ENCODE assay signal across 8 mouse cellular contexts in the genomic region with DNA sequence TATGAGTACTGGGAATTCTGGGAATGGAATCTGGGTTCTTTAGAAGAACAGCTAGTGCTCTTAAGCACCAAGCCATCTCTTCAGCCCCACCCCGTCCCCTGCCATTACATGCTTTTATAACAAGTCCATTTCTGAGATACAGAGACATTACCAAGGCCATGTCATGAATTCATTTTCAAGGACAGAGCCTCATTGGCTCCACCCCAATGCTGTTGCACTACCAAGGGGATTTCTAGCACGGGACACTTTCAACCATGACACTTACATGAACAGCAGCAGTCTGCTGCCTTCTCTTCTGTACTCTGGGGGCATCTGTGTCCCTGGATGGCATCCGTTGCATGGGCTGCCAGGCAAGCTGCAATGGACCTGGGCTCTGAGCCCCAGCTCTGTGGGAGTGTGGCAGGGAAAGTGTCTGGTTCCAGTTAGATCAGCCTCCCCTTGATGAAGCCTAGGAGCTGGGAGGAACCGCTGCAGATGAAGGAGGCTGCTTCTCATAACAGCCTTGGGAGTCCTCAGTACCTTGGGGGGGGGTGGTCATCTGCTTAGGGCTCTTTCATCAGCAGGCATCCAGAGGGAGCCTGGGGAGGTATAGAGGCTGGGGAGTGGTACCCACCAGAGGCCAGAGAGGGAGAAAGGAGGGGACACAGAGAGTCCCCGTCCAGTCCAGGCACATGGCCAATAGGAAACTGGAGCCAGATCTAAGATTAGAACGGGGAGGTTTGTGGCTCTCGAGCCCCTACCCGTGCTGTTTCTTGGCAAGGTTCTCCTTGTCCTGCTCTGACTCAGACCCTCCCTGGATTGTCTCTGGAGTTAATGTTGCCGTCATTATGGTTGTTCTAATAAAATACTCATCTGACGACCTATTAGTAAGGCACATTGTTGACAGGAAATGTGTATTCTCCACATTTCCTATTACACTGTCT. TPM values are rescaled to one million over a fixed set of nuclear protein-coding genes. Genes with fewer than 3 reads are reported as not detected.
DNase-seq lines count a peak whose midpoint lies in the region; ATAC-seq and TF ChIP-seq lines count a peak whose summit lies in the region.

No protein-coding gene starts in this region.

- ATAC-seq in kidney, embryonic 16.5 days (ENCODE audit: low FRiP score, low TSS enrichment), result peak; percentile 77
- no peak for ATAC-seq in kidney, embryonic 14.5 days (ENCODE audit: low FRiP score, low TSS enrichment)
- peak; percentile 56 for ATAC-seq in liver, postnatal 0 days
- no peak for ATAC-seq in inflammation-experienced regulatory T-cells, adult 6 months

- 0 out of 2 replicates have a peak overlapping the region, but pooled peaks have one; percentile 6 for H3K27ac ChIP-seq in kidney, embryonic 16.5 days (ENCODE audit: low read length)
- no peak overlapping the region for H3K27ac ChIP-seq in kidney, embryonic 14.5 days (ENCODE audit: low read depth, low read length)
- 0 out of 2 replicates have a peak overlapping the region, but pooled peaks have one; percentile 11 for H3K27ac ChIP-seq in liver, postnatal 0 days (ENCODE audit: low read depth)

- no peak overlapping the region for H3K4me2 ChIP-seq in kidney, embryonic 16.5 days (replicated peaks; ENCODE audit: low read depth, low read length)
- H3K4me2 ChIP-seq in kidney, embryonic 14.5 days (replicated peaks; ENCODE audit: low read depth, low read length), result no peak overlapping the region
- H3K4me2 ChIP-seq in liver, postnatal 0 days (ENCODE audit: low read depth, low read length), result no peak overlapping the region

- no peak overlapping the region for H3K4me3 ChIP-seq in kidney, embryonic 16.5 days (ENCODE audit: low read length)
- no peak overlapping the region for H3K4me3 ChIP-seq in kidney, embryonic 14.5 days (ENCODE audit: low read length)
- H3K4me3 ChIP-seq in liver, postnatal 0 days (ENCODE audit: low read depth, low read length), result no peak overlapping the region

- 49% methylated on average over 10 of the region's 10 CpGs for WGBS in kidney, embryonic 16.5 days
- 51% methylated on average over 10 of the region's 10 CpGs for WGBS in kidney, embryonic 14.5 days
- 40% methylated on average over 10 of the region's 10 CpGs for WGBS in liver, postnatal 0 days (ENCODE audit: insufficient replicate concordance)

- TF ChIP-seq CTCF in brain, embryonic 14.5 days (IDR thresholded peaks at IDR 0.05; ENCODE audit: borderline replicate concordance, extremely low read depth, insufficient read depth, insufficient read length), result no peak
- TF ChIP-seq CTCF in liver, postnatal 0 days (IDR thresholded peaks at IDR 0.05; ENCODE audit: low read depth), result no peak

- H3K27me3 ChIP-seq in kidney, embryonic 16.5 days (ENCODE audit: insufficient read depth, low read length), result no peaks in the 10 kb centered on the region
- H3K27me3 ChIP-seq in kidney, embryonic 14.5 days (ENCODE audit: control insufficient read depth, insufficient read depth, low read length), result no peaks in the 10 kb centered on the region
- no peaks in the 10 kb centered on the region for H3K27me3 ChIP-seq in liver, postnatal 0 days (ENCODE audit: insufficient read depth, low read length)

- TF ChIP-seq POLR2A in brain, embryonic 14.5 days (IDR thresholded peaks at IDR 0.05; ENCODE audit: borderline replicate concordance, extremely low read depth, insufficient read depth, insufficient read length, poor library complexity, severe bottlenecking), result no peak

- no peaks in the 10 kb centered on the region for H3K36me3 ChIP-seq in kidney, embryonic 16.5 days (ENCODE audit: insufficient read depth, low read length)
- no peaks in the 10 kb centered on the region for H3K36me3 ChIP-seq in kidney, embryonic 14.5 days (ENCODE audit: control insufficient read depth, insufficient read depth, low read length)
- no peaks in the 10 kb centered on the region for H3K36me3 ChIP-seq in liver, postnatal 0 days (replicated peaks; ENCODE audit: insufficient read depth, low read length)

- H3K9me3 ChIP-seq in kidney, embryonic 16.5 days (ENCODE audit: low read length), result no peaks in the 10 kb centered on the region
- no peaks in the 10 kb centered on the region for H3K9me3 ChIP-seq in kidney, embryonic 14.5 days (ENCODE audit: control insufficient read depth, low read length)
- H3K9me3 ChIP-seq in liver, postnatal 0 days (ENCODE audit: low read length), result no peaks in the 10 kb centered on the region

- peak overlapping the region; percentile 17; the same call in 1 of the 2 replicates for H3K9ac ChIP-seq in kidney, embryonic 16.5 days (replicated peaks; ENCODE audit: low read length)
- H3K9ac ChIP-seq in kidney, embryonic 14.5 days (ENCODE audit: low read depth, low read length), result no peak overlapping the region
- no peak overlapping the region for H3K9ac ChIP-seq in liver, postnatal 0 days (replicated peaks)

- H3K4me1 ChIP-seq in kidney, embryonic 16.5 days (ENCODE audit: insufficient read depth, low read length), result peaks cover 13% of the 10 kb centered on the region
- no peaks in the 10 kb centered on the region for H3K4me1 ChIP-seq in kidney, embryonic 14.5 days (ENCODE audit: control insufficient read depth, insufficient read depth, low read length)
- H3K4me1 ChIP-seq in liver, postnatal 0 days (ENCODE audit: insufficient read depth), result no peaks in the 10 kb centered on the region

- TF ChIP-seq EP300 in liver, postnatal 0 days (IDR thresholded peaks at IDR 0.05; ENCODE audit: low read depth), result no peak

- peak; percentile 40 for DNase-seq in brain, embryonic 14.5 days (ENCODE audit: low read depth)
- peak; percentile 56 to 62 for DNase-seq in heart, adult 18-20 months
- peak; percentile 20 for DNase-seq in liver, postnatal 0 days
- DNase-seq in layer of hippocampus, adult 8-10 months (ENCODE audit: low spot score in 2 of 2), result no peak
- DNase-seq in thymus, postnatal 25 days, result no peak

RNA-seq across cellular contexts. Expression of a gene that starts 52.4 kb away (rescaled TPM):
- 121 and 123 TPM in 2 replicates for polyA plus RNA-seq in kidney, embryonic 16.5 days (2015; fragmentation: Nextera tagmentation; extraction: Ambion mirVana)
- 132 and 157 TPM in 2 replicates for polyA plus RNA-seq in kidney, embryonic 14.5 days (2014; fragmentation: Nextera tagmentation; extraction: Ambion mirVana)
- 115 and 141 TPM in 2 replicates for polyA plus RNA-seq in brain, embryonic 14.5 days (2012; rRNA removed)
- 10 to 100 TPM; 24.4 to 30.6 TPM for total RNA-seq in heart, adult 18-20 months (2021)
- 5.8 and 6.1 TPM in 2 replicates for polyA plus RNA-seq in liver, postnatal 0 days (2015; fragmentation: Nextera tagmentation; extraction: Ambion mirVana)
- 1 to 10 TPM; 3.1 to 9.1 (median 4.6) TPM for polyA plus RNA-seq in inflammation-experienced regulatory T-cells, adult 6 months (2017; shearing (Covaris generic))
- 10 to 100 TPM; 51.6 to 59.4 (median 55.8) TPM for total RNA-seq in layer of hippocampus, adult 8-10 months (2022)

RNA-seq across cellular contexts. Expression of a gene that starts 53.4 kb away (rescaled TPM):
- polyA plus RNA-seq in kidney, embryonic 16.5 days (2015; fragmentation: Nextera tagmentation; extraction: Ambion mirVana), result 115 and 118 TPM in 2 replicates
- polyA plus RNA-seq in kidney, embryonic 14.5 days (2014; fragmentation: Nextera tagmentation; extraction: Ambion mirVana), result 62.8 and 133 TPM in 2 replicates
- 48.4 and 52.3 TPM in 2 replicates for polyA plus RNA-seq in brain, embryonic 14.5 days (2012; rRNA removed)
- 1 to 10 TPM; 1.3 to 2.6 TPM for total RNA-seq in heart, adult 18-20 months (2021)
- 11.2 TPM in 2 replicates for polyA plus RNA-seq in liver, postnatal 0 days (2015; fragmentation: Nextera tagmentation; extraction: Ambion mirVana)
- polyA plus RNA-seq in inflammation-experienced regulatory T-cells, adult 6 months (2017; shearing (Covaris generic)), result under 1 TPM in 1 of 3 experiments, not detected in 2; 0.27 TPM
- 10 to 100 TPM; 60.7 to 72.9 (median 65.8) TPM for total RNA-seq in layer of hippocampus, adult 8-10 months (2022)

Comparison
In these comparisons a context has a peak if more than half of its experiments do, and no peak if none do; other contexts are left out.
1. ATAC-seq: peak in kidney, embryonic 16.5 days (single experiment) and liver, postnatal 0 days (single experiment); none in kidney, embryonic 14.5 days (single experiment) and inflammation-experienced regulatory T-cells, adult 6 months (single experiment).
2. DNase-seq: peak in brain, embryonic 14.5 days (single experiment), heart, adult 18-20 months (2 of 2) and liver, postnatal 0 days (single experiment); none in layer of hippocampus, adult 8-10 months (0 of 2) and thymus, postnatal 25 days (single experiment).
3. RNA of a gene that starts 52.4 kb away (polyA plus RNA-seq): 132 to 157 TPM in kidney, embryonic 14.5 days, 121 to 123 TPM in kidney, embryonic 16.5 days and 115 to 141 TPM in brain, embryonic 14.5 days; 5.8 to 6.1 TPM in liver, postnatal 0 days and 3.1 to 9.1 TPM in inflammation-experienced regulatory T-cells, adult 6 months; every median in the first group is over 10 times any median in the second.